Mouse (Mus musculus) lung, embryonic 15.5 days (tissue): ENCODE measurements around the gene Trpm8. TPM values are rescaled to one million over a fixed set of nuclear protein-coding genes. Genes with fewer than 3 reads are reported as not detected.

Experiments
- ATAC-seq: fragments of 200-750 bp; cut with Nextera tagmentation; 2 replicates; pipeline ENCODE4 v1.8.0; 2017; ENCODE audit warnings: moderate number of reproducible peaks, borderline replicate concordance; ENCODE audit not compliant: low FRiP score, low TSS enrichment; ENCODE audit errors: extremely low read depth
- H3K27ac ChIP-seq: fragments of 300-500 bp; sonication (generic); 2 replicates; pipeline ENCODE4 v1.5.1; 2015; ENCODE audit warnings: moderate library complexity, mild to moderate bottlenecking, inconsistent platforms
- H3K27me3 ChIP-seq: fragments of 300-500 bp; sonication (generic); 2 replicates; pipeline ENCODE4 v1.6.1; 2015; ENCODE audit warnings: inconsistent platforms
- H3K36me3 ChIP-seq: fragments of 300-500 bp; sonication (generic); 2 replicates; pipeline ENCODE4 v1.6.1; 2015; ENCODE audit warnings: inconsistent platforms
- H3K4me1 ChIP-seq: fragments of 300-500 bp; sonication (generic); 2 replicates; pipeline ENCODE4 v1.6.1; 2015; ENCODE audit warnings: inconsistent platforms
- H3K4me2 ChIP-seq: fragments of 300-500 bp; sonication (generic); 2 replicates; pipeline ENCODE4 v1.6.1; 2015; ENCODE audit warnings: inconsistent platforms, mild to moderate bottlenecking, moderate library complexity
- H3K4me3 ChIP-seq: fragments of 300-500 bp; sonication (generic); 2 replicates; pipeline ENCODE4 v1.5.1; 2015; ENCODE audit warnings: mild to moderate bottlenecking, inconsistent platforms
- H3K9ac ChIP-seq: fragments of 300-500 bp; sonication (generic); 2 replicates; pipeline ENCODE4 v1.6.1; 2015; ENCODE audit warnings: inconsistent platforms
- H3K9me3 ChIP-seq: fragments of 300-500 bp; sonication (generic); 2 replicates; pipeline ENCODE4 v1.6.1; 2016; ENCODE audit warnings: inconsistent platforms
- WGBS: fragments of 180-500 bp; shearing (Covaris S2); methylation state at CpG from one replicate; pipeline ENCODE4 v1.1.7; 2015; 5-methylcytosine and 5-hydroxymethylcytosine counted together
- polyA plus RNA-seq: library from polyadenylated mRNA; unstranded; fragments of >200 nt; fragmentation: Nextera tagmentation; extraction: Ambion mirVana; gene quantifications from 2 replicates; pipeline ENCODE4 v1.2.1, GENCODE M21; 2015

Trpm8 gene
- polyA plus RNA-seq, 1 experiment from 2014 or later = 0.10 TPM

DNA sequence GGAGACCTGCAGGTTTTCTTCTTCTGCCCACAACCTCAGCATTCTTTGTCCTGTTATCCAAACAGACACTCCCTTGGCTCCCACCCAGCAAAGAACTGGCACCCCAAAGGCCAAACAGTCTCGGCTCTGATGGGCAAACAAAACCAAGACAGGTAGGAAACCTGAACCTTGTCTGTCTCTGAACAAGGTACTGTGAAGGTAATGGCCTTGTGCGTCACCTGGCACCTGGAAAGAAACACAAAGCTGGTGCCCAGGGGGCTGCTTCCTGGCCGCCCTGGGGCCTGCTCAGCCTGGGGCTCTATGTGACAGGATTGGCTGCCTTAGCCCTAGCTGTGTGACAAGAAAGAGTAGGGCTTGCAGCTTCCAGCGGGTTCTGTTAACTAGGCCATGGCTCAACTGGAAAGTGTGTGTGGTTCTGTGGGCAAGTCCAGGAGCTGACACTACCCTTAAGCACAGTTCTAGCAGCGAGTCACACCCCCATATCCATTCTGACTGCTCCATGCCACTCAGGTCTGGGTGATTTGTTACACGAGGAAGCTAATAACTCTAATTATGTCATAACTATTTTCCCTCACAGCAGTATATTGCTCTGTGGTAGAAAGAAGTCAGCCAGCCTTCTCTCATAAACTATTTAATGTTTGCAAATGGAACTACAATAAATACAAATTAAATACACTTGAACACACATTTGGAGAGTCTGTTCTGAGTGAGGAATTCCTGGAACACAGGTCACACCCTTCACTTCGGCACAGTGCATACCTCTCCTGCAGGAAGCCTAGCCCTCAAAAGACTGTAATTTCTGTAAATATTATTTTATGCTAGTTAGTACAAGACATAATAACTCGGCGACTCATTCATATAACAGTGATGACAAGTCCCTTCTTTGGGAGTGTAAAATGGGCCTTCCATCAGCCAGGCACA, 160.0 kb downstream of the Trpm8 start:
- no peaks in the 10 kb centered on the region for H3K27me3 ChIP-seq
- peaks cover 6% of the 10 kb centered on the region for H3K4me1 ChIP-seq
- H3K36me3 ChIP-seq = no peaks in the 10 kb centered on the region
- peak; percentile 72 for ATAC-seq
- no peak overlapping the region for H3K4me3 ChIP-seq
- no peak overlapping the region for H3K9ac ChIP-seq
- no peak overlapping the region for H3K4me2 ChIP-seq
- peak overlapping the region; percentile 97 for H3K27ac ChIP-seq
- H3K9me3 ChIP-seq = no peaks in the 10 kb centered on the region
- WGBS = 47% methylated on average over 9 of the region's 9 CpGs

Other genes starting within 250 kb of the Trpm8 start
- gene Ugt1a10, start 222.3 kb upstream of the Trpm8 start, polyA plus RNA-seq = 0.22 TPM in 1 of 2 replicates, not detected in the other
- gene Ugt1a9, start 206.9 kb upstream of the Trpm8 start, polyA plus RNA-seq = not detected in 2 replicates
- not detected in 2 replicates for gene Ugt1a8, start 189.8 kb upstream of the Trpm8 start, polyA plus RNA-seq
- 2.3 and 3.1 TPM in 2 replicates for gene Ugt1a7c, start 182.6 kb upstream of the Trpm8 start, polyA plus RNA-seq
- gene Ugt1a6b, start 174.4 kb upstream of the Trpm8 start, polyA plus RNA-seq = 0.08 and 0.32 TPM in 2 replicates
- gene Ugt1a6a, start 142.9 kb upstream of the Trpm8 start, polyA plus RNA-seq = 3.2 and 3.3 TPM in 2 replicates
- gene Ugt1a5, start 111.6 kb upstream of the Trpm8 start, polyA plus RNA-seq = not detected in 2 replicates
- 0.22 TPM in 1 of 2 replicates, not detected in the other for gene Ugt1a2, start 77.1 kb upstream of the Trpm8 start, polyA plus RNA-seq
- gene Dnajb3, start 71.9 kb upstream of the Trpm8 start, polyA plus RNA-seq = 6.1 and 6.9 TPM in 2 replicates
- 0.11 TPM in 1 of 2 replicates, not detected in the other for gene Ugt1a1, start 65.7 kb upstream of the Trpm8 start, polyA plus RNA-seq
- 0.90 and 1.1 TPM in 2 replicates for gene Mroh2a, start 50.7 kb upstream of the Trpm8 start, polyA plus RNA-seq
- 184 and 198 TPM in 2 replicates for gene Hjurp, start within 50 bp of the Trpm8 start, polyA plus RNA-seq
- 0.75 and 2.5 TPM in 2 replicates for gene Spp2, start 129.3 kb downstream of the Trpm8 start, polyA plus RNA-seq
- gene Glrp1, start 232.4 kb downstream of the Trpm8 start, polyA plus RNA-seq = 0.15 and 0.29 TPM in 2 replicates